7 mouse cellular contexts compared by ENCODE assay signal in the genomic region with DNA sequence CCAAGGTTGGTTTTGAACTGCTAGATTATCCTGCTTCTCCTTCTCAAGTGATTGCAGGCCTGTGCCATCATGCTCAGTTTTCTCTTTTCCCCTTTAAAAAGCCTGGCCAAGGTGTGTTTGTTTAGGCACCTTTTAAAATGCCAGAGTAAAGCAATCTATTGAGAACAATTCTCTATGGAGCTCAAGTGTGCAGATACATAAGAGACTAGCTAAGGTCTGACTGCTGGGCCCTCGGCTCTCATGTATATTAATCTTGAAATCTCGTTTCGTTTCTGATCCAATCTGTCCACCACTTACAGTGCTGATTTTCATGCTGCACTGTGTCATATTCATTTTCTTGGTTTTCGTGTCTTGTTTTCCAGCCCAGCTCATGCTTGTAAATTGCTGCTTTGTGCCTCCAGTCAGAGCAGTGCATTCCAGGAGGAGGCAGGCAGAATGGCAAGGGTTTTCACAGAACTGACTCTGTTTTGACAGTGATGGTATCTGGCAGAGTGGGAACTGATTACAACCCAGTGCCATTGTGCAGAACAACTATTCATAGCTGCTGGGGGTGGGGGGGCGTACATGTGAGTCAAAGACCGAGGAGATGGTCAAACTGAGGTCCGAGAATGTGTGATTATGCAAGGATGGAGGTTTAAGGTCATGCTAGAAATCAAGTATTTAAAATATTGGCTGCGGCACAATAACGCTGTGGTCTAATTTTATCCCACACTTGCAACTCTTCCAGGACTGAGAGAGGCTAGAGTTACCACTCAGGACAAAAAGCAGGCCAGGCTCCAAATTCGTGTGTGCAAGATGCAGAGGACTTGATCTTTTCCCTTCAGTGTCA.
DNase-seq lines count a peak whose midpoint lies in the region; ATAC-seq and TF ChIP-seq lines count a peak whose summit lies in the region.

No protein-coding gene starts in this region.

- H3ac ChIP-seq in myocyte (ENCODE audit: control insufficient read depth, insufficient read length) = no peak overlapping the region

- no peak for TF ChIP-seq POLR2A in myocyte (IDR thresholded peaks at IDR 0.05; ENCODE audit: insufficient read length, low read depth)

- 0 out of 2 replicates have a peak overlapping the region, but pooled peaks have one; percentile 41 for H3K27ac ChIP-seq in midbrain, embryonic 14.5 days (replicated peaks; ENCODE audit: low read depth, low read length)
- H3K27ac ChIP-seq in midbrain, embryonic 11.5 days (ENCODE audit: low read depth, low read length) = no peak overlapping the region
- H3K27ac ChIP-seq in hindbrain, postnatal 0 days = peak overlapping the region; percentile 60

- H3K4me1 ChIP-seq in midbrain, embryonic 14.5 days (ENCODE audit: control insufficient read depth, insufficient read depth, low read length) = no peaks in the 10 kb centered on the region; the same call in 1 of the 2 replicates
- no peaks in the 10 kb centered on the region for H3K4me1 ChIP-seq in midbrain, embryonic 11.5 days (ENCODE audit: control insufficient read depth, insufficient read depth, low read length)
- 0 out of 2 replicates have a peak, but pooled peaks cover 4% of the 10 kb centered on the region for H3K4me1 ChIP-seq in hindbrain, postnatal 0 days (ENCODE audit: insufficient read depth, low read length)

- 0 out of 2 replicates have a peak, but pooled peaks cover 5% of the 10 kb centered on the region for H3K9me3 ChIP-seq in midbrain, embryonic 14.5 days (ENCODE audit: control insufficient read depth, low read length)
- peaks cover 3% of the 10 kb centered on the region for H3K9me3 ChIP-seq in midbrain, embryonic 11.5 days (ENCODE audit: control insufficient read depth, low read length)
- no peaks in the 10 kb centered on the region for H3K9me3 ChIP-seq in hindbrain, postnatal 0 days (ENCODE audit: low read length)

- no peaks in the 10 kb centered on the region for H3K36me3 ChIP-seq in midbrain, embryonic 14.5 days (ENCODE audit: control insufficient read depth, insufficient read depth, low read length)
- no peaks in the 10 kb centered on the region for H3K36me3 ChIP-seq in midbrain, embryonic 11.5 days (ENCODE audit: control insufficient read depth, insufficient read depth, low read length)
- no peaks in the 10 kb centered on the region for H3K36me3 ChIP-seq in hindbrain, postnatal 0 days (ENCODE audit: insufficient read depth, low read length)
- no peaks in the 10 kb centered on the region for H3K36me3 ChIP-seq in myocyte (ENCODE audit: control insufficient read depth, insufficient read depth)

- H3K27me3 ChIP-seq in midbrain, embryonic 14.5 days (ENCODE audit: control insufficient read depth, insufficient read depth, low read length) = no peaks in the 10 kb centered on the region
- H3K27me3 ChIP-seq in midbrain, embryonic 11.5 days (ENCODE audit: control insufficient read depth, insufficient read depth, low read length) = no peaks in the 10 kb centered on the region
- H3K27me3 ChIP-seq in hindbrain, postnatal 0 days (ENCODE audit: insufficient read depth, low read length) = no peaks in the 10 kb centered on the region
- no peaks in the 10 kb centered on the region for H3K27me3 ChIP-seq in myocyte (ENCODE audit: control insufficient read depth, insufficient read depth, insufficient read length)

- H3K79me2 ChIP-seq in myocyte (ENCODE audit: control insufficient read depth, insufficient read depth) = no peaks in the 10 kb centered on the region

- no peak overlapping the region for H3K9ac ChIP-seq in midbrain, embryonic 14.5 days (replicated peaks; ENCODE audit: low read length)
- H3K9ac ChIP-seq in midbrain, embryonic 11.5 days (ENCODE audit: low read length) = no peak overlapping the region
- H3K9ac ChIP-seq in hindbrain, postnatal 0 days (replicated peaks; ENCODE audit: low read length) = no peak overlapping the region

- H3K4me3 ChIP-seq in midbrain, embryonic 14.5 days (replicated peaks; ENCODE audit: low read depth, low read length) = no peak overlapping the region
- H3K4me3 ChIP-seq in midbrain, embryonic 11.5 days (ENCODE audit: low read depth, low read length) = no peak overlapping the region
- H3K4me3 ChIP-seq in hindbrain, postnatal 0 days (ENCODE audit: low read length) = no peak overlapping the region
- no peak overlapping the region for H3K4me3 ChIP-seq in myocyte

- peak; percentile 11; the same call in 1 of the 2 replicates for ATAC-seq in midbrain, embryonic 14.5 days (ENCODE audit: low FRiP score, low TSS enrichment)
- ATAC-seq in midbrain, embryonic 11.5 days (ENCODE audit: low FRiP score) = no peak
- peak; percentile 85 for ATAC-seq in hindbrain, postnatal 0 days

- peak; percentile 49 for DNase-seq in midbrain, embryonic 14.5 days
- DNase-seq in midbrain, embryonic 11.5 days (ENCODE audit: low spot score, missing footprints) = no peak
- DNase-seq in frontal cortex, postnatal 10 days (ENCODE audit: low spot score in 2 of 2) = peak; percentile 12 to 26
- DNase-seq in hindbrain, postnatal 0 days (ENCODE audit: low spot score) = peak; percentile 53
- DNase-seq in urinary bladder, postnatal 4 days (ENCODE audit: low spot score in 2 of 2) = no peak
- DNase-seq in right cerebral cortex, adult 18-20 months = no peak

- WGBS in midbrain, embryonic 14.5 days = 26% methylated on average over 10 of the region's 10 CpGs
- WGBS in midbrain, embryonic 11.5 days = 61% methylated on average over 10 of the region's 10 CpGs
- 41% methylated on average over 10 of the region's 10 CpGs for WGBS in hindbrain, postnatal 0 days

- no peak overlapping the region for H3K4me2 ChIP-seq in midbrain, embryonic 14.5 days (ENCODE audit: low read length)
- no peak overlapping the region for H3K4me2 ChIP-seq in midbrain, embryonic 11.5 days
- H3K4me2 ChIP-seq in hindbrain, postnatal 0 days (ENCODE audit: low read depth, low read length) = no peak overlapping the region
- peak overlapping the region; percentile 60 for H3K4me2 ChIP-seq in myocyte (ENCODE audit: low read depth)

- TF ChIP-seq CTCF in hindbrain, postnatal 0 days (IDR thresholded peaks at IDR 0.05; ENCODE audit: low read depth) = peak; percentile 18; the same call in 1 of the 2 replicates

TF ChIP-seq in myocyte, 11 proteins besides CTCF, POLR2A, EP300 and RAD21:
- no peak for TF ChIP-seq SRF (IDR thresholded peaks at IDR 0.05; ENCODE audit: control insufficient read depth, insufficient read length, low read depth)
- TF ChIP-seq CEBPB (IDR thresholded peaks at IDR 0.05; ENCODE audit: insufficient read depth, poor library complexity, severe bottlenecking) = peak; percentile 79

Comparison
In these comparisons a context has a peak if more than half of its experiments do, and no peak if none do; other contexts are left out.
1. DNase-seq: peak in midbrain, embryonic 14.5 days (single experiment), frontal cortex, postnatal 10 days (2 of 2) and hindbrain, postnatal 0 days (single experiment); none in midbrain, embryonic 11.5 days (single experiment), urinary bladder, postnatal 4 days (0 of 2) and right cerebral cortex, adult 18-20 months (single experiment).